Mouse (Mus musculus) kidney, embryonic 15.5 days (tissue): ENCODE measurements around the gene Rab3d. TPM values are rescaled to one million over a fixed set of nuclear protein-coding genes. Genes with fewer than 3 reads are reported as not detected.

ENCODE experiments used
- ATAC-seq: fragments of 200-750 bp; cut with Nextera tagmentation; replicated peaks from 2 replicates; pipeline ENCODE4 v1.8.0; 2017; ENCODE audit warnings: moderate TSS enrichment; ENCODE audit not compliant: low FRiP score
- H3K27ac ChIP-seq: fragments of 300-500 bp; sonication (generic); 2 replicates; pipeline ENCODE4 v1.5.1; 2015; ENCODE audit warnings: mild to moderate bottlenecking, inconsistent platforms
- H3K27me3 ChIP-seq: fragments of 300-500 bp; sonication (generic); 2 replicates; pipeline ENCODE4 v1.6.1; 2015; ENCODE audit warnings: inconsistent platforms
- H3K36me3 ChIP-seq: fragments of 300-500 bp; sonication (generic); 2 replicates; pipeline ENCODE4 v1.6.1; 2015; ENCODE audit warnings: inconsistent platforms
- H3K4me1 ChIP-seq: fragments of 300-500 bp; sonication (generic); 2 replicates; pipeline ENCODE4 v1.6.1; 2015; ENCODE audit warnings: inconsistent platforms
- H3K4me2 ChIP-seq: fragments of 300-500 bp; sonication (generic); 2 replicates; pipeline ENCODE4 v1.6.1; 2015; ENCODE audit warnings: moderate library complexity, mild to moderate bottlenecking, inconsistent platforms
- H3K4me3 ChIP-seq: fragments of 300-500 bp; sonication (generic); replicated peaks from 2 replicates; pipeline ENCODE4 v1.5.1; 2015; ENCODE audit warnings: mild to moderate bottlenecking, inconsistent platforms
- H3K9ac ChIP-seq: fragments of 300-500 bp; sonication (generic); 2 replicates; pipeline ENCODE4 v1.6.1; 2015; ENCODE audit warnings: mild to moderate bottlenecking, inconsistent platforms
- H3K9me3 ChIP-seq: fragments of 300-500 bp; sonication (generic); replicated peaks from 2 replicates; pipeline ENCODE4 v1.6.1; 2016; ENCODE audit warnings: inconsistent platforms
- WGBS: fragments of 180-500 bp; shearing (Covaris S2); methylation state at CpG from one replicate; pipeline ENCODE4 v1.1.7; 2015; ENCODE audit warnings: mixed read lengths; 5-methylcytosine and 5-hydroxymethylcytosine counted together
- polyA plus RNA-seq: library from polyadenylated mRNA; unstranded; fragments of >200 nt; fragmentation: Nextera tagmentation; extraction: Ambion mirVana; gene quantifications from 2 replicates; pipeline ENCODE4 v1.2.1, GENCODE M21; 2015

The Rab3d gene
- polyA plus RNA-seq, 1 experiment from 2014 or later, result 11.3 TPM

- no peaks in the 10 kb centered on the region for H3K27me3 ChIP-seq
- H3K4me3 ChIP-seq, result no peak overlapping the region
- H3K36me3 ChIP-seq, result peaks cover 19% of the 10 kb centered on the region
- ATAC-seq, result peak; percentile 16; the same call in 1 of the 2 replicates
- H3K4me2 ChIP-seq, result no peak overlapping the region
- H3K9me3 ChIP-seq, result no peaks in the 10 kb centered on the region
- H3K4me1 ChIP-seq, result peaks cover 29% of the 10 kb centered on the region
- 50% methylated on average over 6 of the region's 6 CpGs for WGBS
- no peak overlapping the region for H3K9ac ChIP-seq
- H3K27ac ChIP-seq, result peak overlapping the region; percentile 71
Observed at GRCm38 (mm10) chr9:21924099-21924493, 6.1 kb upstream of the Rab3d start.

- H3K4me2 ChIP-seq, result no peak overlapping the region
- no peak overlapping the region for H3K9ac ChIP-seq
- H3K36me3 ChIP-seq, result peaks cover 19% of the 10 kb centered on the region
- peaks cover 29% of the 10 kb centered on the region for H3K4me1 ChIP-seq
- 51% methylated on average over 3 of the region's 3 CpGs for WGBS
- no peak for ATAC-seq
- H3K9me3 ChIP-seq, result no peaks in the 10 kb centered on the region
- H3K4me3 ChIP-seq, result no peak overlapping the region
- H3K27ac ChIP-seq, result peak overlapping the region; percentile 71; the same call in 1 of the 2 replicates
- no peaks in the 10 kb centered on the region for H3K27me3 ChIP-seq
Observed at GRCm38 (mm10) chr9:21923490-21924098, 5.6 kb upstream of the Rab3d start.

- H3K9me3 ChIP-seq, result no peaks in the 10 kb centered on the region
- H3K4me1 ChIP-seq, result peaks cover 34% of the 10 kb centered on the region
- H3K36me3 ChIP-seq, result peaks cover 19% of the 10 kb centered on the region
- ATAC-seq, result no peak
- no peak overlapping the region for H3K4me2 ChIP-seq
- H3K27ac ChIP-seq, result 0 out of 2 replicates have a peak overlapping the region, but pooled peaks have one; percentile 71
- WGBS, result 91% methylated on average over 4 of the region's 4 CpGs
- no peak overlapping the region for H3K9ac ChIP-seq
- H3K27me3 ChIP-seq, result no peaks in the 10 kb centered on the region
- H3K4me3 ChIP-seq, result no peak overlapping the region
Observed at GRCm38 (mm10) chr9:21923036-21923435, 5.0 kb upstream of the Rab3d start.

- H3K27me3 ChIP-seq, result peaks cover 21% of the 10 kb centered on the region; the same call in 1 of the 2 replicates
- peaks cover 5% of the 10 kb centered on the region; the same call in 1 of the 2 replicates for H3K36me3 ChIP-seq
- no peak overlapping the region for H3K27ac ChIP-seq
- no peaks in the 10 kb centered on the region for H3K9me3 ChIP-seq
- peak overlapping the region; percentile 92 for H3K4me2 ChIP-seq
- H3K4me1 ChIP-seq, result peaks cover 22% of the 10 kb centered on the region
- WGBS, result 23% methylated on average over 5 of the region's 5 CpGs
- no peak for ATAC-seq
- H3K4me3 ChIP-seq, result peak overlapping the region; percentile 66
- H3K9ac ChIP-seq, result no peak overlapping the region
Observed at GRCm38 (mm10) chr9:21918692-21919384, 846 bp upstream of the Rab3d start.

GRCm38 (mm10) chr9:21917493-21918034 lies 428 bp downstream of the Rab3d start:
- 2% methylated on average over 35 of the region's 35 CpGs for WGBS
- no peaks in the 10 kb centered on the region for H3K9me3 ChIP-seq
- H3K9ac ChIP-seq, result peak overlapping the region; percentile 48
- no peaks in the 10 kb centered on the region for H3K36me3 ChIP-seq
- peak overlapping the region; percentile 66 for H3K4me3 ChIP-seq
- peaks cover 21% of the 10 kb centered on the region; the same call in 1 of the 2 replicates for H3K27me3 ChIP-seq
- H3K4me2 ChIP-seq, result peak overlapping the region; percentile 92
- H3K27ac ChIP-seq, result no peak overlapping the region; the same call in 1 of the 2 replicates
- H3K4me1 ChIP-seq, result peaks cover 16% of the 10 kb centered on the region
- no peak; the same call in 1 of the 2 replicates for ATAC-seq

- WGBS, result 73% methylated on average over 3 of the region's 3 CpGs
- Histone ChIP-seq H3K9ac (peak overlapping the region; percentile 48), H3K9me3 (no peaks in the 10 kb centered on the region), H3K36me3 (no peaks in the 10 kb centered on the region), H3K27me3 (peaks cover 21% of the 10 kb centered on the region; the same call in 1 of the 2 replicates), H3K4me1 (peaks cover 16% of the 10 kb centered on the region), H3K4me2 (peak overlapping the region; percentile 92), H3K4me3 (peak overlapping the region; percentile 66), H3K27ac (no peak overlapping the region)
- no peak for ATAC-seq
Observed at GRCm38 (mm10) chr9:21916851-21917492, 1.0 kb downstream of the Rab3d start.

GRCm38 (mm10) chr9:21909474-21910223 lies 8.3 kb downstream of the Rab3d start:
- H3K4me1 ChIP-seq, result no peaks in the 10 kb centered on the region
- H3K9me3 ChIP-seq, result no peaks in the 10 kb centered on the region
- WGBS, result 76% methylated on average over 10 of the region's 10 CpGs
- no peak overlapping the region for H3K9ac ChIP-seq
- no peak overlapping the region for H3K27ac ChIP-seq
- no peak overlapping the region for H3K4me3 ChIP-seq
- no peaks in the 10 kb centered on the region for H3K36me3 ChIP-seq
- no peak for ATAC-seq
- H3K27me3 ChIP-seq, result no peaks in the 10 kb centered on the region
- H3K4me2 ChIP-seq, result no peak overlapping the region

- H3K27ac ChIP-seq, result no peak overlapping the region
- 0 out of 2 replicates have a peak, but pooled peaks cover 3% of the 10 kb centered on the region for H3K27me3 ChIP-seq
- no peak overlapping the region for H3K4me3 ChIP-seq
- H3K4me1 ChIP-seq, result no peaks in the 10 kb centered on the region
- H3K9me3 ChIP-seq, result no peaks in the 10 kb centered on the region
- H3K36me3 ChIP-seq, result no peaks in the 10 kb centered on the region
- WGBS, result 80% methylated on average over 11 of the region's 11 CpGs
- no peak for ATAC-seq
- no peak overlapping the region for H3K9ac ChIP-seq
- no peak overlapping the region for H3K4me2 ChIP-seq
Observed at GRCm38 (mm10) chr9:21908216-21908615, 9.8 kb downstream of the Rab3d start.

- Histone ChIP-seq H3K36me3 (no peaks in the 10 kb centered on the region), H3K4me3 (no peak overlapping the region), H3K27ac (no peak overlapping the region), H3K4me2 (no peak overlapping the region), H3K9me3 (no peaks in the 10 kb centered on the region), H3K27me3 (peaks cover 10% of the 10 kb centered on the region), H3K9ac (no peak overlapping the region), H3K4me1 (peaks cover 4% of the 10 kb centered on the region; the same call in 1 of the 2 replicates)
- 85% methylated on average over 4 of the region's 4 CpGs for WGBS
- ATAC-seq, result no peak
Observed at GRCm38 (mm10) chr9:21904031-21904430, 14.0 kb downstream of the Rab3d start.

GRCm38 (mm10) chr9:21901223-21901820 lies 16.7 kb downstream of the Rab3d start:
- Histone ChIP-seq H3K4me3 (peak overlapping the region; percentile 44), H3K27ac (no peak overlapping the region), H3K36me3 (no peaks in the 10 kb centered on the region), H3K4me2 (peak overlapping the region; percentile 61), H3K9me3 (no peaks in the 10 kb centered on the region), H3K4me1 (peaks cover 4% of the 10 kb centered on the region; the same call in 1 of the 2 replicates), H3K27me3 (peaks cover 16% of the 10 kb centered on the region), H3K9ac (no peak overlapping the region)
- peak; percentile 77 for ATAC-seq
- 13% methylated on average over 10 of the region's 10 CpGs for WGBS

GRCm38 (mm10) chr9:21889229-21889628 lies 28.8 kb downstream of the Rab3d start:
- no peak overlapping the region for H3K27ac ChIP-seq
- whole genome bisulfite sequencing, result 62% methylated on average over 3 of the region's 3 CpGs
- ATAC-seq, result no peak
- H3K4me2 ChIP-seq, result no peak overlapping the region
- H3K9me3 ChIP-seq, result no peaks in the 10 kb centered on the region
- no peaks in the 10 kb centered on the region for H3K36me3 ChIP-seq
- H3K27me3 ChIP-seq, result no peaks in the 10 kb centered on the region
- H3K9ac ChIP-seq, result no peak overlapping the region
- H3K4me3 ChIP-seq, result no peak overlapping the region
- H3K4me1 ChIP-seq, result no peaks in the 10 kb centered on the region
